21 mouse cellular contexts compared by ENCODE assay signal in the genomic region with DNA sequence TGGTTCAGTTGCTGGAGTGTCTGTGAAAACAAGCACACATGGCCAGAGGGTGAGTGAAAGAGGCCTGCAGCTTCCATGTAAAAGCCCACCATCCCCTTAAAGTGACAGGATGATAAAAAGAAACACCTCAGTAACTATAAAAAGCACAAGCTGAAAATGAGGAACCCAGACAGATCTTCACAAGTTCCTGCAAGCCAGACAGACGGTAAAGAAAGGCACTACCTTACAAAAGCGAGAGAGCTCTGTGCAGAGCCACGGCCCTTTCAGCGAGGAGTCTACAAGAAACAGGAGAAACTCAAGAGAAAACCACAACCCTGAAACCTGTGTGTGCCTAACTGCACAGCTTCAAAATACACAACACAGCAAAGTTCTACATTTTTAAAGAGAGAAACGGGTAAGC. TPM values are rescaled to one million over a fixed set of nuclear protein-coding genes. Genes with fewer than 3 reads are reported as not detected.
A peak's percentile ranks its signal among the peaks of the same experiment; 100 is the strongest.
DNase-seq lines count a peak whose midpoint lies in the region; ATAC-seq and TF ChIP-seq lines count a peak whose summit lies in the region.
"Had no signal": no experiment of that assay in that cellular context is flagged by ENCODE, and none has a peak within 500 bp of the region (broad histone marks: within the 10 kb centered on the region; RNA-seq: fewer than 3 reads in every experiment).

No protein-coding gene starts in this region.

- H3K4me1 ChIP-seq in heart, embryonic 13.5 days = peaks cover 51% of the 10 kb centered on the region
- H3K4me1 ChIP-seq in heart, adult 2 months (ENCODE audit: control insufficient read depth, insufficient read depth, low read length) = peaks cover 3% of the 10 kb centered on the region
- peaks cover 21% of the 10 kb centered on the region for H3K4me1 ChIP-seq in neural tube, embryonic 15.5 days

- H3K4me2 ChIP-seq in heart, embryonic 13.5 days = peak overlapping the region; percentile 18; the same call in 1 of the 2 replicates
- H3K4me2 ChIP-seq in neural tube, embryonic 15.5 days = no peak overlapping the region
- H3K4me2 ChIP-seq: embryonic facial prominence, embryonic 12.5 days; heart, embryonic 15.5 days; hindbrain, embryonic 15.5 days; liver, embryonic 13.5 days had no signal

- peaks cover 62% of the 10 kb centered on the region for H3K36me3 ChIP-seq in heart, embryonic 13.5 days
- H3K36me3 ChIP-seq in heart, adult 2 months (ENCODE audit: control insufficient read depth, insufficient read depth, low read length) = peaks cover 26% of the 10 kb centered on the region
- peaks cover 40% of the 10 kb centered on the region for H3K36me3 ChIP-seq in neural tube, embryonic 15.5 days

- no peak for ATAC-seq in heart, embryonic 13.5 days (ENCODE audit: extremely low read depth, insufficient number of reproducible peaks, low FRiP score, low TSS enrichment)
- peak; percentile 42 for ATAC-seq in neutrophil, adult 5-6 weeks (ENCODE audit: extremely low read depth, insufficient number of reproducible peaks, low FRiP score, poor library complexity, severe bottlenecking)
- no peak for ATAC-seq in cerebellum, adult (ENCODE audit: insufficient number of reproducible peaks, low FRiP score, low TSS enrichment)
- ATAC-seq in neural tube, embryonic 15.5 days (ENCODE audit: low FRiP score) = no peak
- ATAC-seq: lung, postnatal 0 days had no signal

- no peaks in the 10 kb centered on the region for H3K9me3 ChIP-seq in heart, embryonic 13.5 days
- no peaks in the 10 kb centered on the region for H3K9me3 ChIP-seq in neural tube, embryonic 15.5 days (replicated peaks)
- H3K9me3 ChIP-seq: embryonic facial prominence, embryonic 12.5 days; heart, embryonic 15.5 days; hindbrain, embryonic 15.5 days; limb, embryonic 10.5 days; liver, embryonic 13.5 days; midbrain, embryonic 10.5 days had no signal

- intact Hi-C loops in heart, adult 2 months (cut with DNase I) = no loop called here
- intact Hi-C loops in gastrocnemius, postnatal 36 days (cut with DNase I) = no loop called here

- peaks cover 1% of the 10 kb centered on the region; the same call in 1 of the 2 replicates for H3K79me2 ChIP-seq in heart, adult 2 months (replicated peaks; ENCODE audit: control insufficient read depth, insufficient read depth, low read length)

- no peak for DNase-seq in heart, adult 2 months
- peak; percentile 25 for DNase-seq in 416B (ENCODE audit: low read depth)
- DNase-seq in T-cell, adult 2 months (ENCODE audit: low spot score) = peak; percentile 34
- no peak for DNase-seq in gastrocnemius, postnatal 36 days
- DNase-seq: cerebellum, adult 11-12 months; gastrocnemius, postnatal 10 days; kidney, adult 18-20 months; kidney, postnatal 36 days; layer of hippocampus, postnatal 36 days; liver, embryonic 13.5 days; right cerebral cortex, postnatal 14 days had no signal

- no peak for TF ChIP-seq CTCF in heart, adult 2 months (IDR thresholded peaks at IDR 0.05)

- TF ChIP-seq EP300 in heart, adult 2 months (IDR thresholded peaks at IDR 0.05; ENCODE audit: insufficient read depth, low read depth, low read length) = no peak

- no peak for TF ChIP-seq POLR2A in heart, adult 2 months (IDR thresholded peaks at IDR 0.05; ENCODE audit: insufficient read depth, low read depth, low read length)

- 59% methylated on average over 5 of the region's 5 CpGs for WGBS in heart, embryonic 13.5 days
- WGBS in heart, adult 2 months = 83% methylated on average over 5 of the region's 5 CpGs
- 88% methylated on average over 5 of the region's 5 CpGs for WGBS in neural tube, embryonic 15.5 days

- H3K27me3 ChIP-seq in heart, embryonic 13.5 days (replicated peaks) = no peaks in the 10 kb centered on the region
- H3K27me3 ChIP-seq in heart, adult 2 months (ENCODE audit: control insufficient read depth, insufficient read depth, low read length) = no peaks in the 10 kb centered on the region
- no peaks in the 10 kb centered on the region for H3K27me3 ChIP-seq in neural tube, embryonic 15.5 days (replicated peaks)
- H3K27me3 ChIP-seq: embryonic facial prominence, embryonic 12.5 days; heart, embryonic 15.5 days; hindbrain, embryonic 15.5 days; liver, embryonic 13.5 days had no signal

- 0 out of 2 replicates have a peak overlapping the region, but pooled peaks have one; percentile 24 for H3K27ac ChIP-seq in heart, embryonic 13.5 days (replicated peaks)
- H3K27ac ChIP-seq in heart, adult 2 months = no peak overlapping the region
- no peak overlapping the region for H3K27ac ChIP-seq in neural tube, embryonic 15.5 days (replicated peaks)
- H3K27ac ChIP-seq: embryonic facial prominence, embryonic 12.5 days; heart, embryonic 15.5 days; hindbrain, embryonic 15.5 days; limb, embryonic 10.5 days; liver, embryonic 13.5 days; midbrain, embryonic 10.5 days had no signal

- H3K4me3 ChIP-seq in heart, embryonic 13.5 days = no peak overlapping the region
- no peak overlapping the region for H3K4me3 ChIP-seq in heart, adult 2 months
- H3K4me3 ChIP-seq in neural tube, embryonic 15.5 days (replicated peaks) = no peak overlapping the region
- H3K4me3 ChIP-seq: embryonic facial prominence, embryonic 12.5 days; heart, embryonic 15.5 days; hindbrain, embryonic 15.5 days; limb, embryonic 10.5 days; liver, embryonic 13.5 days; midbrain, embryonic 10.5 days had no signal

- 0 out of 2 replicates have a peak overlapping the region, but pooled peaks have one; percentile 24 for H3K9ac ChIP-seq in heart, embryonic 13.5 days
- H3K9ac ChIP-seq in heart, adult 2 months (ENCODE audit: low read depth, low read length) = no peak overlapping the region
- no peak overlapping the region for H3K9ac ChIP-seq in neural tube, embryonic 15.5 days (replicated peaks)
- H3K9ac ChIP-seq: embryonic facial prominence, embryonic 12.5 days; heart, embryonic 15.5 days; hindbrain, embryonic 15.5 days; liver, embryonic 13.5 days had no signal

RNA-seq across cellular contexts. Expression of a gene that starts 5.1 kb away (rescaled TPM):
- polyA plus RNA-seq in heart, embryonic 13.5 days (2015; fragmentation: Nextera tagmentation; extraction: Ambion mirVana) = 102 and 109 TPM in 2 replicates
- 10 to 100 TPM; 40.4 to 43.7 TPM for total RNA-seq in heart, adult 2 months (2021)
- 5.6 and 16.3 TPM in 2 replicates for polyA plus RNA-seq in heart, adult 2 months (2012; rRNA removed)
- 71.8 and 82.5 TPM in 2 replicates for total RNA-seq in neutrophil, adult 5-6 weeks (2017)
- 10 to 100 TPM; 26.4 to 29.1 TPM for total RNA-seq in gastrocnemius, postnatal 36 days (2021)
- 142 and 152 TPM in 2 replicates for polyA plus RNA-seq in neural tube, embryonic 15.5 days (2015; fragmentation: Nextera tagmentation; extraction: Ambion mirVana)

Comparison
In these comparisons a context has a peak if more than half of its experiments do, and no peak if none do; other contexts are left out.
1. DNase-seq: peak in 416B (single experiment) and T-cell, adult 2 months (single experiment); none in heart, adult 2 months (0 of 2) and gastrocnemius, postnatal 36 days (0 of 2).